Mouse (Mus musculus): ENCODE results near the gene Mettl24. TPM values are rescaled to one million over a fixed set of nuclear protein-coding genes. Genes with fewer than 3 reads are reported as not detected.

Mettl24 gene
- total and polyA plus RNA-seq, 3 experiments: not detected

GRCm38 (mm10) chr10:40665270-40665669, 17.8 kb upstream of the Mettl24 start:
- H3K9me3 ChIP-seq (replicated peaks; ENCODE audit: insufficient read depth, low read length): no peaks in the 10 kb centered on the region
- no peak overlapping the region for H3K4me3 ChIP-seq (ENCODE audit: control insufficient read depth in 1 of 2, insufficient read depth in 1 of 2, low read depth in 2 of 2, low read length in 2 of 2)
- H3K27me3 ChIP-seq (ENCODE audit: control insufficient read depth in 1 of 2, insufficient read depth in 2 of 2, low read length in 2 of 2): peaks cover 0 to 4% of the 10 kb centered on the region in 2 experiments; a peak in 2 of 4 replicates
- no peak overlapping the region for H3K9ac ChIP-seq (ENCODE audit: control insufficient read depth, low read depth, low read length, poor library complexity, severe bottlenecking)
- no peaks in the 10 kb centered on the region for H3K36me3 ChIP-seq (ENCODE audit: control insufficient read depth in 1 of 2, insufficient read depth in 2 of 2, low read length in 2 of 2)
- H3K27ac ChIP-seq (ENCODE audit: control insufficient read depth, low read depth, low read length): no peak overlapping the region
- TF ChIP-seq MAFK (IDR thresholded peaks at IDR 0.05; ENCODE audit: borderline replicate concordance, low read depth, low read length) (peak; percentile 73; the same call in 1 of the 2 replicates), RAD21 (IDR thresholded peaks at IDR 0.05; ENCODE audit: low read depth, low read length) (no peak), TAL1 (IDR thresholded peaks at IDR 0.05; ENCODE audit: low read length) (no peak)
- no peaks in the 10 kb centered on the region for H3K4me1 ChIP-seq (ENCODE audit: control insufficient read depth in 1 of 2, insufficient read depth in 2 of 2, low read length in 2 of 2)
- DNase-seq (ENCODE audit: low read depth, low spot score): no peak
- H3K79me2 ChIP-seq (ENCODE audit: control insufficient read depth, insufficient read depth, low read length, poor library complexity): no peaks in the 10 kb centered on the region

- H3K9ac ChIP-seq (ENCODE audit: control insufficient read depth, low read depth, low read length, poor library complexity, severe bottlenecking): no peak overlapping the region
- H3K4me3 ChIP-seq (ENCODE audit: control insufficient read depth in 1 of 2, insufficient read depth in 1 of 2, low read depth in 2 of 2, low read length in 2 of 2): no peak overlapping the region
- H3K27me3 ChIP-seq (ENCODE audit: control insufficient read depth in 1 of 2, insufficient read depth in 2 of 2, low read length in 2 of 2): peaks cover 0 to 3% of the 10 kb centered on the region in 2 experiments; a peak in 2 of 4 replicates
- TF ChIP-seq MXI1 (IDR thresholded peaks at IDR 0.05; ENCODE audit: low read depth, low read length) (no peak), GATA1 (IDR thresholded peaks at IDR 0.05; ENCODE audit: low read depth, low read length) (no peak), ETS1 (IDR thresholded peaks at IDR 0.05; ENCODE audit: low read depth, low read length) (no peak)
- H3K36me3 ChIP-seq (ENCODE audit: control insufficient read depth in 1 of 2, insufficient read depth in 2 of 2, low read length in 2 of 2): no peaks in the 10 kb centered on the region
- H3K27ac ChIP-seq (ENCODE audit: control insufficient read depth, low read depth, low read length): no peak overlapping the region
- DNase-seq (ENCODE audit: low read depth, low spot score): no peak
- no peaks in the 10 kb centered on the region for H3K9me3 ChIP-seq (replicated peaks; ENCODE audit: insufficient read depth, low read length)
- H3K79me2 ChIP-seq (ENCODE audit: control insufficient read depth, insufficient read depth, low read length, poor library complexity): no peaks in the 10 kb centered on the region
- no peaks in the 10 kb centered on the region for H3K4me1 ChIP-seq (ENCODE audit: control insufficient read depth in 1 of 2, insufficient read depth in 2 of 2, low read length in 2 of 2)
These were observed 16.1 kb upstream of the Mettl24 start for GRCm38 (mm10) chr10:40666943-40667342.

DNA sequence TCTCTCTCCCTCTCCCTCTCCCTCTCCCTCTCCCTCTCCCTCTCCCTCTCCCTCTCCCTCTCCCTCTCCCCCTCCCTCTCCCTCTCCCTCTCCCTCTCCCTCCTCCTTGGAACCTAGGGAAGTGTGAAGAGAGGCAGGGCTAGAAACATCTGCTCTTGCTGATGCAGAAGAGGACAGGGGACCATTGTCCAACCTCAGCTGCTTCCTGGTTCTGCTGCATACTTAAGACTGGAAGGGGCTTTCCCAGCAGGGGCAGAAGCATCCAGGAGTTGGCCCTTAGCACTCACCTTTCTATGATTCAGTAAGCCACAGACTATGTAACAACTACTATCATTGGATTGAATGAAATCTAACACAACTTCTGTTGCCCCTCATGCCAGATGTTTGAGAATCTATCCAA, 14.4 kb upstream of the Mettl24 start:
- DNase-seq (ENCODE audit: low read depth, low spot score): no peak

More for the DNA sequence above, 14.4 kb upstream of the Mettl24 start:
- H3K9me3 ChIP-seq (replicated peaks; ENCODE audit: insufficient read depth, low read length): no peaks in the 10 kb centered on the region
- H3K36me3 ChIP-seq (ENCODE audit: control insufficient read depth in 1 of 2, insufficient read depth in 2 of 2, low read length in 2 of 2): no peaks in the 10 kb centered on the region
- H3K4me3 ChIP-seq (ENCODE audit: control insufficient read depth in 1 of 2, insufficient read depth in 1 of 2, low read depth in 2 of 2, low read length in 2 of 2): no peak overlapping the region
- H3K27me3 ChIP-seq (ENCODE audit: control insufficient read depth in 1 of 2, insufficient read depth in 2 of 2, low read length in 2 of 2): peaks cover 0 to 3% of the 10 kb centered on the region in 2 experiments; a peak in 1 of 4 replicates
- H3K4me1 ChIP-seq (ENCODE audit: control insufficient read depth in 1 of 2, insufficient read depth in 2 of 2, low read length in 2 of 2): no peaks in the 10 kb centered on the region
- H3K79me2 ChIP-seq (ENCODE audit: control insufficient read depth, insufficient read depth, low read length, poor library complexity): no peaks in the 10 kb centered on the region
- no peak overlapping the region for H3K9ac ChIP-seq (ENCODE audit: control insufficient read depth, low read depth, low read length, poor library complexity, severe bottlenecking)
- H3K27ac ChIP-seq (ENCODE audit: control insufficient read depth, low read depth, low read length): no peak overlapping the region
- TF ChIP-seq ETS1 (IDR thresholded peaks at IDR 0.05; ENCODE audit: low read depth, low read length) (no peak), RAD21 (IDR thresholded peaks at IDR 0.05; ENCODE audit: low read depth, low read length) (no peak), GATA1 (IDR thresholded peaks at IDR 0.05; ENCODE audit: low read depth, low read length) (no peak), JUND (IDR thresholded peaks at IDR 0.05; ENCODE audit: low read depth, low read length) (no peak), GABPA (IDR thresholded peaks at IDR 0.05; ENCODE audit: low read depth, low read length) (no peak), CHD1 (IDR thresholded peaks at IDR 0.05; ENCODE audit: low read depth, low read length) (no peak), POLR2AphosphoS2 (IDR thresholded peaks at IDR 0.05; ENCODE audit: low read length) (no peak), SIN3A (IDR thresholded peaks at IDR 0.05; ENCODE audit: low read length) (no peak)

Measured in MEL (cell line).